Mouse (Mus musculus) testis, adult 2 months (tissue): ENCODE data around the gene Wdr70. TPM values are rescaled to one million over a fixed set of nuclear protein-coding genes. Genes with fewer than 3 reads are reported as not detected.

Experiments used
- H3K27ac ChIP-seq: fragments of 200-500 bp; 2 replicates; pipeline ENCODE4 v1.5.1; 2012; ENCODE audit warnings: low read depth, low read length; ENCODE audit not compliant: control insufficient read depth, insufficient read depth
- H3K27me3 ChIP-seq: fragments of 200-500 bp; 2 replicates; pipeline ENCODE4 v1.6.1; 2012; ENCODE audit warnings: mild to moderate bottlenecking, low read length, moderate library complexity; ENCODE audit not compliant: control insufficient read depth, insufficient read depth
- H3K36me3 ChIP-seq: fragments of 200-500 bp; 2 replicates; pipeline ENCODE4 v1.6.1; 2012; ENCODE audit warnings: mild to moderate bottlenecking, low read length; ENCODE audit not compliant: control insufficient read depth, insufficient read depth
- H3K4me1 ChIP-seq: fragments of 200-500 bp; 2 replicates; pipeline ENCODE4 v1.6.1; 2012; ENCODE audit warnings: low read length; ENCODE audit not compliant: control insufficient read depth, insufficient read depth
- H3K4me3 ChIP-seq: fragments of 200-500 bp; 2 replicates; pipeline ENCODE4 v1.5.1; 2012; ENCODE audit warnings: low read depth, mild to moderate bottlenecking, low read length, moderate library complexity, mixed read lengths; ENCODE audit not compliant: control insufficient read depth
- CTCF ChIP-seq: fragments of 200-500 bp; IDR thresholded peaks from 2 replicates; pipeline ENCODE4 v1.5.1; 2012; ENCODE audit warnings: low read depth, mild to moderate bottlenecking, inconsistent platforms, low read length, moderate library complexity; ENCODE audit not compliant: control insufficient read depth, insufficient read depth, insufficient replicate concordance
- POLR2A ChIP-seq: fragments of 200-500 bp; IDR thresholded peaks from 2 replicates; pipeline ENCODE4 v1.6.1; 2012; ENCODE audit warnings: low read depth, mild to moderate bottlenecking, inconsistent platforms, low read length, moderate library complexity; ENCODE audit not compliant: control insufficient read depth
- polyA plus RNA-seq: library from polyadenylated mRNA; depleted of rRNA; stranded (reverse); fragments of >200 nt; gene quantifications from 2 replicates; pipeline ENCODE4 v1.2.3, GENCODE M21; 2012

Gene Wdr70
- polyA plus RNA-seq, 1 experiment = 31.3 TPM

- H3K4me1 ChIP-seq = no peaks in the 10 kb centered on the region
- H3K27me3 ChIP-seq = no peaks in the 10 kb centered on the region
- no peak overlapping the region for H3K4me3 ChIP-seq
- TF ChIP-seq CTCF (no peak), POLR2A (no peak)
- H3K27ac ChIP-seq = no peak overlapping the region
- no peaks in the 10 kb centered on the region for H3K36me3 ChIP-seq
These were observed 137.5 kb downstream of the Wdr70 start for GRCm38 (mm10) chr15:7961489-7961888.

GRCm38 (mm10) chr15:7956899-7957298, 142.1 kb downstream of the Wdr70 start:
- Histone ChIP-seq H3K4me1 (no peaks in the 10 kb centered on the region), H3K27me3 (no peaks in the 10 kb centered on the region), H3K27ac (no peak overlapping the region), H3K36me3 (no peaks in the 10 kb centered on the region), H3K4me3 (no peak overlapping the region)
- TF ChIP-seq CTCF (no peak), POLR2A (no peak)

DNA sequence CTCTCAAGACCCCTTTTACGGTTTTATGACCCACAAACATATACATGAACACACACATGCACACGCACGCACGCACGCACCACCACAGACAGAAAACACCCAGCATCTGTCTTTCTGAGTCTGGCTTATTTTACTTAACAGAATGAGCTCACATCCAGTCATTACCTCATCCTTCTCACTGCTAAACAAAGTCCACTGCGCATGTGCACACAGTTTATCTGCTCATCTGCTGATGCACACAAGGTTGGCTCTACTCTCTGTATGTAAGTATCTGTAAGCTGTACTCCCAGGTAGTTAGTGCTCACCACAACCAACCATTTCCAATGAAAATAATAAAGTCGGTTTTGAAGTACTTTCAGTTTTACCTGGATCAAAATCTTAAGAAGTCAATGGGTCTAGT, 148.4 kb downstream of the Wdr70 start:
- no peaks in the 10 kb centered on the region for H3K36me3 ChIP-seq
- TF ChIP-seq POLR2A (no peak), CTCF (no peak)
- H3K27me3 ChIP-seq = no peaks in the 10 kb centered on the region
- H3K27ac ChIP-seq = no peak overlapping the region
- no peak overlapping the region for H3K4me3 ChIP-seq
- no peaks in the 10 kb centered on the region for H3K4me1 ChIP-seq

GRCm38 (mm10) chr15:7941690-7942089, 157.3 kb downstream of the Wdr70 start:
- TF ChIP-seq POLR2A (no peak), CTCF (no peak)
- Histone ChIP-seq H3K36me3 (no peaks in the 10 kb centered on the region), H3K4me3 (no peak overlapping the region), H3K27ac (no peak overlapping the region), H3K27me3 (no peaks in the 10 kb centered on the region), H3K4me1 (no peaks in the 10 kb centered on the region)

DNA sequence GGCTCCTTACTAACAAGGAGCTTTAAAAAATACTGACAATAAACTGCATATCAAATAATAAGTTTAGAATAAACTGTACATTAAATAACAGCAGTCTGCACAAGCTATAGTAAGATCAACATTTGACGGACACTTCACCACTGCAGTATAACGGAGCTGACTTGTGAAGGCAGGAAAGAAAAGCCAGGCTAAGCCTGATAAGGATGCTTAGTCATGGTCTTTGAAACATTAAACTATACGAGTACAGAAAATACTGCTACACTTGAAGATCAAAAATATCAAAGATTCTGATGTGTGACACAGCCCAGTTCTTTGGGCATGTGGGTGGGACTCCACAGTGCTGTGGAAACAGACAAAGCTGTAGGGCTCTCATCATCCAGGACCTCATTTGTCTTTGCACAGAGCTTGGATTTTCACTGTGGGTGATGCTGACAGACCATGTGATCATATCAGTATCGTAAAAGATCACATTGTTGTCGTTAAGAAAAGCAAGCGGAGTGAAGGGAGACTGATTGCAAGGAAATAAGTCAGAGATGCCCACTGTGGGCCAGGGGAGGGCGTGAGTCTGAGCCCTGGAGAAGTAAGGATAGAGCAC, 163.3 kb downstream of the Wdr70 start:
- no peak for TF ChIP-seq POLR2A
- TF ChIP-seq CTCF = no peak
- H3K4me1 ChIP-seq = peaks cover 5% of the 10 kb centered on the region
- H3K27me3 ChIP-seq = no peaks in the 10 kb centered on the region
- H3K4me3 ChIP-seq = no peak overlapping the region
- no peak overlapping the region for H3K27ac ChIP-seq
- no peaks in the 10 kb centered on the region for H3K36me3 ChIP-seq

DNA sequence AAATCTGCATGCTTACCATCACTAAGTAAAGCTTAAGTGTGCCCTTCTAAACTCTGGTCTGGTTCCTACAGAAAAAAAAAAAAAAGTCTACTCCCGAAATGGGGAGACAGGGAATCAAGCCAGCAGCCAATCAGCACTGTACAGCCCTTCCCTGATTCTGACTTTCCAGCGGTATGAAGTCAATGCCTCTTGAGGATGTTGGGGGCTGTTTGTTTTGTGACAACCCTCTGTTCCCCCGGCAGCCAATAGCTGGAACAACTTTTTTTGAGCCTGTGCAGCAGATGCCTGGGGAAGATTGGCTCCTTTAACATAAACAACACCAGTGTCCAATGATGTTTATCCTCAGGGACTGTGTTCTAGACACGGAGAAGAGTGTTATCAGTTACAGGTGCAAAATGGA, 164.4 kb downstream of the Wdr70 start:
- Histone ChIP-seq H3K4me1 (peaks cover 5% of the 10 kb centered on the region), H3K4me3 (no peak overlapping the region), H3K27me3 (no peaks in the 10 kb centered on the region), H3K27ac (no peak overlapping the region), H3K36me3 (no peaks in the 10 kb centered on the region)
- no peak for TF ChIP-seq POLR2A

- Histone ChIP-seq H3K36me3 (no peaks in the 10 kb centered on the region), H3K27me3 (no peaks in the 10 kb centered on the region), H3K27ac (no peak overlapping the region), H3K4me1 (peaks cover 5% of the 10 kb centered on the region), H3K4me3 (peak overlapping the region; percentile 17)
- TF ChIP-seq POLR2A = no peak
These were observed 164.9 kb downstream of the Wdr70 start for GRCm38 (mm10) chr15:7934105-7934504.

DNA sequence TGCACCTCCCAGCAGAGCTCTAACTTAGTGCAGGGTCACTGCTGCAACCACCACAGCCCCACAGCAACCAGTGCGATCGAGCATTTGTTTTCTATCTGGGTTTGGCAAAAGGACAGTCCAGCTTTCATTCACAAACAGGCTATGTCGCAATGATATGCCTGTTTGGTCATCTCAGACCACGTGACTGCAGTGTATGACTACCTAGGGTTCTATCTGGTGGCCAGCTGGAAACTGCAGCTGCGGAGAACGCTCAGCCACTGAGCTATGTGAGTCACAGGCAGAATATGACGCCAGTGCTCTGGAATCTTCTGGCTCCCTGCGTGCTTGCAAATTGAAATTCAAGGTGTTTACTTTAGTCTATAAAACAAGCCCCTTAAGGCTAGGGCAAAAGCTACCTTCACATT, 167.4 kb downstream of the Wdr70 start:
- Histone ChIP-seq H3K27ac (no peak overlapping the region), H3K4me1 (peaks cover 5% of the 10 kb centered on the region), H3K27me3 (no peaks in the 10 kb centered on the region), H3K4me3 (no peak overlapping the region), H3K36me3 (no peaks in the 10 kb centered on the region)
- TF ChIP-seq CTCF = no peak
- TF ChIP-seq POLR2A = no peak
